Mouse (Mus musculus) small intestine, adult 2 months (tissue): ENCODE results near the gene Smarcc2.

Experiments
- CTCF ChIP-seq: fragments of 200-500 bp; IDR thresholded peaks from 2 replicates; pipeline ENCODE4 v1.5.1; 2012; ENCODE audit warnings: low read depth, mild to moderate bottlenecking, control low read depth, inconsistent platforms, low read length, moderate library complexity, mixed read lengths; ENCODE audit not compliant: insufficient replicate concordance, insufficient read length; ENCODE audit errors: extremely low read depth
- POLR2A ChIP-seq: fragments of 200-500 bp; IDR thresholded peaks from 2 replicates; pipeline ENCODE4 v1.6.1; 2012; ENCODE audit warnings: low read depth, mild to moderate bottlenecking, control low read depth, inconsistent platforms, low read length, moderate library complexity

- TF ChIP-seq CTCF (no peak), POLR2A (no peak)
Measured at GRCm38 (mm10) chr10:128410560-128410845, 48.5 kb upstream of the Smarcc2 start.
